Mouse (Mus musculus) frontal cortex, adult 2 months (tissue): Measurements from ENCODE around the gene Ywhah. TPM values are rescaled to one million over a fixed set of nuclear protein-coding genes. Genes with fewer than 3 reads are reported as not detected.
A peak's percentile ranks its signal among the peaks of the same experiment; 100 is the strongest.

Source experiments
- DNase-seq, 2 experiments: peaks; one replicate each; pipeline ENCODE4 v3.0.0; 2022; ENCODE audit warnings: low spot score in 1 of 2; ENCODE audit errors: extremely low spot score in 1 of 2
- polyA plus RNA-seq: library from polyadenylated mRNA; depleted of rRNA; stranded (reverse); fragments of >200 nt; gene quantifications from 2 replicates; pipeline ENCODE4 v1.2.3, GENCODE M21; 2012; rRNA removed

The Ywhah gene
- polyA plus RNA-seq, result 1,285 and 1,395 TPM in 2 replicates

DNA sequence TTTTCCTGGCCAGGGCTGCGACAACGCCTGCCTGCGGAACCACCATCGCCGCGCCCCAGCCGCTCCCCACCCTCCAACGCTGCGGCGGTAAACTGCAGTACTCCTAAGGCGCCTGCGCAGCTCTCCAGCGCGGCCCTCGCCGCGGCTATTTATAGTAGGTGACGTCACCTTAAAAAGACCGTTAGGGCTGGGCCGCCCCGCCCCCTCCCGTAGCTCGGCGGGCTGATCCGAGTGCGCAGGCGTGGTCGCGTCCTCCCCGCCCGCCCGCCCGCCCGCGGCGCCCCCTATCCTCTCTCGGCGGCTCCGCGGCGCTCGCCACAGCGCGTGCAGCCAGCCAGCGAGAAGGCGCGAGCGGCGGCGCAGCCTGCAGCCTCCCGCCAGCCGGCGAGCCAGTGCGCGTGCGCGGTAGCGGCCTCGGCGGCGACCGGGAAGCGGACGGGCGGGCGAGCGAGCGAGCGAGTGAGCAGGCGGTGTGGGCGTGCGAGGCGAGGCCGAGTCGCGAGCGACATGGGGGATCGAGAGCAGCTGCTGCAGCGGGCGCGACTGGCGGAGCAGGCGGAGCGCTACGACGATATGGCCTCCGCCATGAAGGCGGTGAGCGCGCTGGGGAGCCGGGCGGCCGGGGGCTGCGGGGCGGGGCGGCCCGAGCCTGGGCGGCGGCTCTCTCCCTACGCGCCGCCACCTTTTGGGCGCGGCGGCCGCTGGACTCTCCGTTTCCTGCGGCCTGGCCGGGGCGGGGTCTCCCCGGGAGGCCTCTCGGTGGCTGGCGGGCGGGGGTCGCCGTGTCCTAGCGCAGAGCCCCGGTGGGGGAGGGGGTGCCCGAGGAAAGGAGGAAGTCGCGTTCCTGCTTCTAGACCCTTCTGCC, at the start of gene Ywhah:
Gene Ywhah, plus strand, starts transcription at position 256 of the 865 bp plus-strand sequence.
- DNase-seq, result peak; percentile 94 to 99

- no peak for DNase-seq
Observed at GRCm38 (mm10) chr5:32976541-32976940, 42.1 kb upstream of the Ywhah start.

GRCm38 (mm10) chr5:32977179-32977578, 41.4 kb upstream of the Ywhah start:
- DNase-seq, result no peak

GRCm38 (mm10) chr5:32985379-32985778, 33.2 kb upstream of the Ywhah start:
- no peak for DNase-seq

- DNase-seq, result no peak
Observed at GRCm38 (mm10) chr5:32987873-32988272, 30.7 kb upstream of the Ywhah start.

GRCm38 (mm10) chr5:32989959-32990640, 28.5 kb upstream of the Ywhah start:
- DNase-seq, result peak; percentile 83

GRCm38 (mm10) chr5:32991152-32991551, 27.5 kb upstream of the Ywhah start:
- peak; percentile 70 to 85 for DNase-seq

GRCm38 (mm10) chr5:32994471-32994870, 24.1 kb upstream of the Ywhah start:
- DNase-seq, result no peak

DNA sequence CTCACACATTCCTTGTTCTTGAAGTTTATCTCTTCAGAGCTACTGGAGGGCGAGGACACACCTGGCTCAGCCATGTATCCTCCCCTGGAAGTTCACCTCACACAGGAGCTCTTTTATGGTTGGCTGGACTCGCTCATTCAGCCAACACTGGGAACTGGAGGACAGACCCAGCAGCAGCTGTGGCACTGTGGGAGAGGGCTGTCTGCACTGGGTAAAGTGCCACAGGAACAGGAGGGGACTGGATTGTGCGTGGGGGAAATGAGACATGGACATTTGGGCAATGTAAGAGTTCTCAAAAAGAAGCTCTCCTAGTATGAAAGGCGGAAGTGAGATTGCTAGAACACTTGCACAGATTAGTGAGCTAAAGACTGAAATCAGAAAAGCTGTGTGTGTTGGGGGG, 22.9 kb upstream of the Ywhah start:
- no peak for DNase-seq

DNA sequence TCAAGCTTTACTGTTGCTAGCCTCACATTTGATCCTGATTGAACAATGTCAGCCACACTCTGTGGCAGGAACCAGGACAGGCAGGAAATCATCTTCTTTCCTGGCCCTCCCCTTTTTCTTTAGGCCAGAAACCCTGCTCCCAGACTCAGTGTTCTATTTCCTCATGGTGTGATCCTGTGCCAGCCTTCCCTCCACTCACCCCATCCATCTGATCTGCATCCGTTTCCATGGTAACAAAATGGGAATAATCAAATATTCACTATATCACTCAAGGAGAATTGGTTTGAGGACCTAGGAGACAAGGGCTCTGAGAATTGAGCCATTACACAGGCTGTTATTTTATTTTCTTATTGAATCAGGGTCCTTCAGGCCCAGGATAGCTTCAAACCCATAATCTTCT, 22.1 kb upstream of the Ywhah start:
- no peak for DNase-seq

GRCm38 (mm10) chr5:32997686-32998085, 20.9 kb upstream of the Ywhah start:
- no peak for DNase-seq

GRCm38 (mm10) chr5:32998783-32999182, 19.8 kb upstream of the Ywhah start:
- no peak for DNase-seq

DNA sequence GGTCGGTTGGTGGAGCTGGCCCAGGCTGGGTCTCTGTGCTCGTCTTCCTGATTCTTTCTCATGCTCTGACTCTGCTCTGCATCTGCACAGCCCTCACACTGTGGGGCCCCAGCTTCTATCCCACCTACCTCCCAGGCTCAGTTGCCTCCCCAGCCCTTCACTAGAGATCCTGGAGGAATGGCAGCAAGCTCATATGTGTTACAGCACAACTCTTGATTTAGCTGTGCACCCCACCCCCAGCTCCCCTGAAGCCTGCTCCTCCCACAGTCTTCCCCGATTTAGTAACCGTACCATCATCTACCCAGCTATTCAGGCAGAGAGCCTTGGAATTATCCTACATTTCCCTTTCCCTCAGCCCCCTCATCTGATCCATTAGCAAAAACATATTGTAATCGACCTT, 17.5 kb upstream of the Ywhah start:
- DNase-seq, result peak; percentile 89 to 91

GRCm38 (mm10) chr5:33002781-33003180, 15.8 kb upstream of the Ywhah start:
- DNase-seq, result no peak

DNA sequence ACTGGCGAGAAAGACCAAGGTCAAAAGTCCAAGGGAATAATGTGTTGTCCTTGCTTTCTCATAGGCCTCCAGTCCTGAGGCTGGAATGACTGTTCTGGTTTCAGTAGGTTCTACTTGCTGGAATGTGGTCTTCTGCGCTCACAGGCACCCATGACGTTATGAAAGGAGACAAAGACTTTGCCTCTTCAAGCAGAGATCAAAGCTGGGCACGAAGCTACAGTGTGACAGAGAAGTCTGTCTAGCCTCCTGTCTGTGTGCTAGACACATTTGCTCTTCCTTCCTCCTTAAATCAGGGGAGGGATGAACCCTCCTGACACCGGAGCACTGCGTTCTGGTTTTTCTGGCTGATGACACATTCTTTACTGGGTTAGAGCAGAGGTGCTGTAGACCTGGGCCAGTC, 15.1 kb upstream of the Ywhah start:
- DNase-seq, result no peak

DNA sequence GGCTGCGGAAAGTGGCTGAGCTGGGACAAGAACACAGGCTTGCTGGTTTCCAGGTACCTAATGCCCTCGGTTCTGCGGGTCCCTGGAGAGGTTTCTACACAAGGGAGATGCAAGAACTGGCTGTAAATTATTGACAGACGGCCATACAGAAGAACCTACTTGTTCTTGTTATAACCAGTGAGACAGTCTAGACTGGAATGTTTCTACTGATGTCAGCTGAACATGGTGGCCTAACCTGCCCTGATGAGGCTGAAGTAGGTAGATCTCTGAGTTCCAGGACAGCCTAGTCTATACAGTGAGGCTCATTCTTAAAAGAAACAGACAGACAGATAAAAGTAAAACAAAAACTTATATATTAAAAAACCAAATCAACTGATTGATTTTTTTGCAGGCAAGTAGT, 14.5 kb upstream of the Ywhah start:
- DNase-seq, result no peak

DNA sequence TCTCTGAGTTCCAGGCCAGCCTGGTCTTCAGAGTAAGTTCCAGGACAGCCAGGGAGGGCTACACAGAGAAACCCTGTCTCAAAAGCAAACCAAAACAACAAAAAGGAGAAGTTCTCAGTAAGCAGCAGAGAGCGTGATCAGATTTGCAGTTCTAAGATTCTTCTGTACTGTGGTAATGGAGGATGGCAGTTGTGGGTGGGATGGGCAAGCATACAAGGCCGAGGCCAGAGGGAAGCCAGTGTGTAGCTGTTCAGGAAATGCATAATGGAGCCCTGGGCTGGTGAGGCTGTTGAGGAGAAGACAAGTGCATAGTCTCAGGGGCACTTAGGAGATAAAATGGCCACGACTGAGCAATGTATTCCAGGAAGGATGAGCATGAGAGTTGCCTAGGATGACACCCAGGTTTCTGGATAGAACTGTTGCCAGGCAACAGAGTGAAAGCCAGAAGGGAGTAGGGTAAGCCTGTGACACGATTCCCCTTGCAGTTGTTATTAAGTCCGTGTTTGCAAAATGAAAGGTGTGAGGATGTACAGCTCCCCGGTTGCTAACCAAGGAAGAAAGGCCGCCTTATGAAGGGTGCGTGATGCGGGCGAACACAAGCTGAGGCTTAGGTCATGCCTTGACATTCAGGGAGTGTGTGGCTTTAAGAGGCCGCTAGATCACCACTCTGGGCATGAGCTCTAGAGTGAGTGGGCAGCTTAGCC, 13.0 kb upstream of the Ywhah start:
- peak; percentile 65 to 78 for DNase-seq

DNA sequence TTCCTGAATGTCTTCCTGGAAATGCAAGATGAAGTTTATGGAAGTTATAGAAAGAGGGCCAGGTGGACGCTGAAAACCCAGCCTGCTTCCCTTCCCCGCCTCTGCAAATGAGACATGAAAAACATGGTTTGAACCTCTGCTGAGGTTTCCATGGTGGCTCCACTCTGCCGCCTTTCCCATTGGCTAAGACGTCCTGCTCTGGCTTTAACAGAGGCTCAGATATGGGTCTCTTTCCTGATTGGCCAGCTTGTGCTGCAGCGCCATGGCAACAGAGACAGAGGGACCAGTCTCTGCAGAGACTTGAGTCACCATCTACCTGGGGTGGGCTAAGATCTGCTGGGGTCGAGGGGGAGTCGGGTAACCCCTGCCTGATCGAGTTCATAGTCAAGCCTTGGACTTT, 11.9 kb upstream of the Ywhah start:
- DNase-seq, result peak; percentile 86 to 87

DNA sequence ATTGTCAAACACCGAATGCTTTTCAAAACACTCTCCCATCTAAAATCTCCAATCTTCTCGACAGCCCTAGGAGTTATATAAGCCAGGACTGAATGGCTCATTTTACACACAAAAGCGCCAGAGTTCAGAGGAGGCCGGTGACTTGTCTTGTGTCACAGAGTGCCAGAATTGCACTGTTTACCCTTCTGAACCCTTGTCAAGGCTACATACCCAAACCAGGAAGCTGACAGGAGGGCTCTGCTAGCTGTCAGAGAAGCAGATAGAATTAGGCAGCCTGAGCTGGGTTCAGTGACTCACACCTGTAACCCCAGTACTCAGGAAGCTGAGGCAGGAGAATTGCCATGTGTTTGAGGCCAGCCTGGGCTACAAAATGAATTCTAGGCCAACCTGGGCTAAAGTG, 11.2 kb upstream of the Ywhah start:
- no peak for DNase-seq

GRCm38 (mm10) chr5:33009301-33009700, 9.3 kb upstream of the Ywhah start:
- DNase-seq, result no peak
